Mouse (Mus musculus) G1E (cell line): ENCODE measurements around the gene Pappa. TPM values are rescaled to one million over a fixed set of nuclear protein-coding genes. Genes with fewer than 3 reads are reported as not detected.

ENCODE experiments used
- ATAC-seq: 2 replicates; pipeline ENCODE4 v1.8.0; 2016; ENCODE audit warnings: mild to moderate bottlenecking; ENCODE audit not compliant: insufficient number of reproducible peaks, poor library complexity, low FRiP score, severe bottlenecking; ENCODE audit errors: extremely low read depth
- DNase-seq: peaks from one replicate; pipeline ENCODE4 v3.0.0; 2012; ENCODE audit warnings: low spot score
- H3K27me3 ChIP-seq: 2 replicates; pipeline ENCODE4 v1.6.1; 2012; ENCODE audit warnings: mild to moderate bottlenecking, low read length, inconsistent platforms; ENCODE audit not compliant: insufficient read depth
- H3K36me3 ChIP-seq: replicated peaks from 2 replicates; pipeline ENCODE3; 2012; ENCODE audit warnings: mild to moderate bottlenecking, inconsistent platforms
- H3K4me1 ChIP-seq: 2 replicates; pipeline ENCODE4 v1.6.1; 2012; ENCODE audit warnings: low read depth, low read length, inconsistent platforms, mixed read lengths; ENCODE audit not compliant: insufficient read depth
- H3K4me3 ChIP-seq: 2 replicates; pipeline ENCODE4 v1.5.1; 2012; ENCODE audit warnings: low read depth, mild to moderate bottlenecking, inconsistent platforms, low read length, moderate library complexity, mixed read lengths
- H3K9me3 ChIP-seq: replicated peaks from 2 replicates; pipeline ENCODE4 v1.6.1; 2012; ENCODE audit warnings: inconsistent platforms
- CTCF ChIP-seq: IDR thresholded peaks from 2 replicates; pipeline ENCODE4 v1.5.1; 2012; ENCODE audit warnings: low read depth, low read length, inconsistent platforms, mixed read lengths
- GATA1 ChIP-seq: IDR thresholded peaks from 2 replicates; pipeline ENCODE4 v1.6.1; 2012; ENCODE audit warnings: borderline replicate concordance, low read length, inconsistent platforms, mixed read lengths
- GATA2 ChIP-seq: IDR thresholded peaks from 2 replicates; pipeline ENCODE4 v1.6.1; 2012; ENCODE audit warnings: low read depth, low read length, inconsistent platforms, borderline replicate concordance
- POLR2AphosphoS5 ChIP-seq: IDR thresholded peaks from 2 replicates; pipeline ENCODE4 v1.6.1; 2012; ENCODE audit warnings: low read depth, low read length, inconsistent platforms; ENCODE audit not compliant: insufficient replicate concordance
- TAL1 ChIP-seq: conservative IDR thresholded peaks from 2 replicates; pipeline ENCODE4 v1.6.1; 2012; ENCODE audit warnings: low read depth, low read length, inconsistent platforms, mixed read lengths
- polyA plus RNA-seq: library from polyadenylated mRNA; stranded (reverse); fragments of >175 nt; gene quantifications from 2 replicates; pipeline ENCODE4 v1.2.3, GENCODE M21; 2012
- total RNA-seq, 2 experiments: library from RNA; stranded (forward) in 1 of 2; stranded (reverse) in 1 of 2; fragments of 200-1000 nt in 1 of 2; fragments of >200 nt in 1 of 2; fragmentation: Nextera tagmentation in 1 of 2; gene quantifications; 2 replicates each; pipeline ENCODE4 v1.2.3; 2014 to 2017

Gene Pappa
- total and polyA plus RNA-seq, 3 experiments: 0.05 TPM; not detected in 2

GRCm38 (mm10) chr4:65216682-65217081 lies 92.7 kb downstream of the Pappa start:
- Histone ChIP-seq H3K36me3 (no peaks in the 10 kb centered on the region), H3K9me3 (no peaks in the 10 kb centered on the region; the same call in 1 of the 2 replicates), H3K27me3 (no peaks in the 10 kb centered on the region), H3K4me3 (no peak overlapping the region), H3K4me1 (no peaks in the 10 kb centered on the region)
- DNase-seq (no peak), ATAC-seq (no peak)
- TF ChIP-seq POLR2AphosphoS5 (no peak), GATA2 (no peak), CTCF (no peak), GATA1 (no peak), TAL1 (no peak)

GRCm38 (mm10) chr4:65217651-65218364 lies 93.8 kb downstream of the Pappa start:
- H3K36me3 ChIP-seq: no peaks in the 10 kb centered on the region
- H3K4me1 ChIP-seq: no peaks in the 10 kb centered on the region
- H3K4me3 ChIP-seq: no peak overlapping the region
- H3K9me3 ChIP-seq: no peaks in the 10 kb centered on the region; the same call in 1 of the 2 replicates
- DNase-seq: no peak
- TF ChIP-seq TAL1: no peak
- no peak for TF ChIP-seq GATA2
- TF ChIP-seq CTCF: no peak
- no peak for TF ChIP-seq POLR2AphosphoS5
- no peak for TF ChIP-seq GATA1
- ATAC-seq: no peak
- no peaks in the 10 kb centered on the region for H3K27me3 ChIP-seq

- Histone ChIP-seq H3K4me3 (no peak overlapping the region), H3K36me3 (no peaks in the 10 kb centered on the region), H3K4me1 (no peaks in the 10 kb centered on the region), H3K27me3 (no peaks in the 10 kb centered on the region), H3K9me3 (no peaks in the 10 kb centered on the region)
- no peak for TF ChIP-seq TAL1
- no peak for TF ChIP-seq CTCF
- no peak for TF ChIP-seq POLR2AphosphoS5
- no peak for TF ChIP-seq GATA1
- no peak for TF ChIP-seq GATA2
- no peak for ATAC-seq
- no peak for DNase-seq
Measured at GRCm38 (mm10) chr4:65223901-65224300, 99.9 kb downstream of the Pappa start.

DNA sequence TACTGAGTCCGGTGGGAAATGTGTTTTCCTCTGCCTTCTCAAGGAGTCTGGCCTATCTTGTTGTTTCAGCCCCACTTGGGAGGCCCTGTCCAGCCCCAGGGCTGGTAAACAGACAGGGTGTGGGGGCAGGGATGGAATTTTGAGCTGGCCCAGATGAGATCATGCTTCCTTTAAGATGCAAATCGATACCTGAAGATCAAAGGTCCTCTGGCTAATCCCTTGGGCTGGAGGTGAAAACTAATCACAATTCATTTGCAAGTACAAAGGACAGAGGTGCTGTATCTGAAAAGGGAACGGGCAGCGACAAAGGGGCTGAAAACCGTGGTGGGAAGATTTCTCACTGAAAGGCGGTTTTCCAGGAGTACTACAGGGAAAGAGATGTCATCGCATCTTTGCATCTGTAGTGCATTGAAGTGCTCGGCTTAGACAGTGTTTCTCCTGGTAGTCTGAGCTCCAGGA lies 114.6 kb downstream of the Pappa start:
- Histone ChIP-seq H3K36me3 (no peaks in the 10 kb centered on the region), H3K9me3 (peaks cover 17% of the 10 kb centered on the region), H3K27me3 (no peaks in the 10 kb centered on the region), H3K4me1 (no peaks in the 10 kb centered on the region), H3K4me3 (no peak overlapping the region)
- no peak for TF ChIP-seq TAL1
- no peak for TF ChIP-seq POLR2AphosphoS5
- no peak for TF ChIP-seq GATA1
- TF ChIP-seq CTCF: no peak
- no peak for TF ChIP-seq GATA2
- DNase-seq (no peak), ATAC-seq (no peak)

DNA sequence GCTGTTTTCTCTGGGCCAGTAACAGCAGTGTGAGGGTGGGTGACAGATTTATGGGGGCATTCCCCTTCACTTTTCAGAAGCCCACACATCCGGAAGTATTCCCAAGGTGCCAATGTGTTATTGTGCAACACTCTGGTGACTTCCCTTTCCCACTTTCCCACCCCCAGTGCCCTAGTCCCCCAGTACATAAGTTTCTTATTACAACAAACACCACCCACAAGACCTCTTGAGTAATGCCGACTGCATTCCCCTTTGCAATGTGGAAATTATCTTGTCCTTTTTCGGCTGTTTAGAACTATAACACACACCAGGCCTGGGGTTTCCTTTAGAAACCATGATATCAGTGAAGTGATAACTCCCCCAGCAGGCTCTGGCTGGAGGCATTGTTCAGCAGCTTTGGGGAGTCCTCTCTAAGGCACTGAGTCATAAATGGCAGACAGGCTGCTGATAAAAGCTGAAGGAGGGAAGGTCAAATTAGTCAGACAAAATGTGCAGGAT lies 118.5 kb downstream of the Pappa start:
- TF ChIP-seq POLR2AphosphoS5 (no peak), GATA2 (no peak), CTCF (no peak), TAL1 (no peak), GATA1 (no peak)
- DNase-seq: no peak
- no peak overlapping the region for H3K4me3 ChIP-seq
- H3K9me3 ChIP-seq: peaks cover 20% of the 10 kb centered on the region
- H3K4me1 ChIP-seq: no peaks in the 10 kb centered on the region
- no peaks in the 10 kb centered on the region for H3K27me3 ChIP-seq
- no peak for ATAC-seq
- no peaks in the 10 kb centered on the region for H3K36me3 ChIP-seq

- DNase-seq: no peak
- ATAC-seq: no peak
- H3K4me3 ChIP-seq: no peak overlapping the region
- H3K4me1 ChIP-seq: no peaks in the 10 kb centered on the region
- peaks cover 17% of the 10 kb centered on the region for H3K9me3 ChIP-seq
- no peak for TF ChIP-seq GATA2
- TF ChIP-seq TAL1: no peak
- no peak for TF ChIP-seq CTCF
- no peak for TF ChIP-seq GATA1
- TF ChIP-seq POLR2AphosphoS5: no peak
- H3K27me3 ChIP-seq: no peaks in the 10 kb centered on the region
- H3K36me3 ChIP-seq: no peaks in the 10 kb centered on the region
Measured at GRCm38 (mm10) chr4:65243245-65243644, 119.3 kb downstream of the Pappa start.
